Mouse (Mus musculus) B cell, adult 2 months (primary cell): Measurements from ENCODE around the gene Fibp.

Experiments
- DNase-seq, 2 experiments: peaks; one replicate each; pipeline ENCODE4 v3.0.0; 2022

Gene Fibp

DNA sequence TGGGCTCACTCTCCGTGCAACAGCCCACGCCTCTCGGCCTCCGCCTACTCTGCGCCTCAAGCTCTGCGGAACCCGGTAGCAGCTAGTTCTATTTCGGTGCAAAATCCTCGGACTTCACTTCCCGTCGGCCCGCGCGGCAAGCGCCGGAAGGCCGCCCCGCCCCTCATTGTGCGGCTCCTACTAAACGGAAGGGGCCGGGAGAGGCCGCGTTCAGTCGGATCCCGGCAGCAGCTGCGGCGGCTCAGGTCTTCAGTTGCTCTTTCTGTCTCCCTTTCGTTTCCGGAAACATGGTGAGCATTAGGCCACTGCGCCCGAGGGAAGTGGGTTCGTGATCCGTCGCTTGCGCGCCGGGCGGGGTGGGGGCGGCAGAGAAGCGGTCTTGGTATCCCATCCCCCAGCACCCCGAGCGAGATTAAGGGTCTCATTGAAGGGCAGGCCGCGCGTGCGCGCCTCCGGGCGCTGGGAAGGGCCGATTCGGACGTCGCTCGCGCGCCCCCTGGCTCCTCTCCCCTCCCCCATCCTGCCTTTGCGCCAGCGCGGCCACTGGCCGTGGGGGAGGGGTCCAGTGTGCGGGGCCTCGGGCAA, 30.0 kb downstream of the Fibp start, which contains the start of gene Cfl1:
Gene Cfl1, plus strand, starts transcription at position 143 of the 585 bp plus-strand sequence.
- peak; percentile 94 to 95 for DNase-seq

- peak; percentile 91 for DNase-seq
Measured at GRCm38 (mm10) chr19:5490898-5491708, 30.7 kb downstream of the Fibp start.

DNA sequence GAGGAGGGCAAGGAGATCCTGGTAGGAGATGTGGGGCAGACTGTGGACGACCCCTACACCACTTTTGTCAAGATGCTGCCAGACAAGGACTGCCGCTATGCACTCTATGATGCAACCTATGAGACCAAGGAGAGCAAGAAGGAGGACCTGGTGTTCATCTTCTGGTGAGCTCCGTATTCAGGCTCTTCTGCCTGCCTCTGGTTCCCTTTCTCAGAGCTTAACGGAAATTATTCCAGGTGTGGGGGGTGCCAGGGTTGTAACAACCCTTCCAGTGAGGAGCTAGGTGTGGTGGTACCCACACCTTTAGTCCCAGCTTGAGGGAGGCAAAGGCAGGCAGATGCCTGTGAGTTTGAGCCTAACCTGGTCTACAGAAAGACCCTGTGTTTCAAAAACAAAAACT, 32.2 kb downstream of the Fibp start:
- DNase-seq, result no peak

GRCm38 (mm10) chr19:5493301-5493721, 32.9 kb downstream of the Fibp start:
- DNase-seq, result peak; percentile 53 to 61

GRCm38 (mm10) chr19:5494314-5494713, 33.9 kb downstream of the Fibp start:
- DNase-seq, result no peak

DNA sequence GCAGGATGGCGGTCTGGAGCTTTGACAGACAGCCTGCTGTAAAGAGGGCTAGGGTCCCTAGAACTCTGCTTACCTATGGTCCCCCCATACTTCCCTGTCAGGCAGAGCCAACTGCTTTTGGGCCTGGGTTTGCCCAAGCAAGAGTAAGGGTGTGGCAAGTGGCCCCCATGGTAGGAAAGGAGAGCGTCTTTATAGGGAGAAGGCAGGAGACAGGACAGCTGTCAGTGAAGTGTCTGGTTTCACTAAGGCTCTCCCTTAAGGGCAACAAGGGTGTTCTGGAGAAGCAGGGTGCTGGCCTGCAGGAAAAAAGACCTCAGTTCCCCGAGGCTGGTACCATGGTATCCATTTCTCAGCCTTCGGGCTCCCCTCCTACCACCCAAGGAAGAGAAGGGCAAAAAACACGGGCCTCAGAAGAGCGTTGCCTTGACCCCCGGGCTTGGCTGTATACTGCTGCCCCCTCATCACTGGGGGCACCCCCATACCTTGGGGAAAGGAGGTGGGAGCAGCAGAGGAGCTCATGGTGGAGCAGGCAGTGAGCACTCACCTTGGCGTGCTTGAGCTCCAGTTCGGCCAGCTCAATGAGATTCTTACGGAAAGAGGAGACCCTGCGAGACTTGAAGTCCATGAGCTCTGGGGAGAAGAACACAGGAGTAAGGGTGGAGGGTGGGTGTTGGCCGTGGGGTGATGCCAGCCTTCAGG, 35.1 kb downstream of the Fibp start:
- no peak for DNase-seq

DNA sequence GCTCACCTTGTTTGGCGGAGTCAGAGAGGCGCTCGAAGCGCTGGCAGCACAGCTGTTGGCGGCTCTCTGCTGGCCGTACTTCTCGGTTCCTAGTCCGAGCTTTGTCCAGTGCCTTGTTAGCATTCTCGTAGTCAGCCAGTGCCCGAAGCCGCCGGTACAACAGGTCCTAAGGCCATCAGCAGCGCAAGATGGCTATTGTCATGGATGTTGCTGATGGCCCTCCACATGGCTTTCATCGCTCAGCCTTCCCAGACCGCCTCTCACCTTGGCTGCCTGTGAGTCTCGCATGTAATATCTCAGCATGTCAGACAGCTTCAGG, 35.6 kb downstream of the Fibp start:
- DNase-seq, result no peak

GRCm38 (mm10) chr19:5500330-5500875, 40.0 kb downstream of the Fibp start:
- no peak for DNase-seq

DNA sequence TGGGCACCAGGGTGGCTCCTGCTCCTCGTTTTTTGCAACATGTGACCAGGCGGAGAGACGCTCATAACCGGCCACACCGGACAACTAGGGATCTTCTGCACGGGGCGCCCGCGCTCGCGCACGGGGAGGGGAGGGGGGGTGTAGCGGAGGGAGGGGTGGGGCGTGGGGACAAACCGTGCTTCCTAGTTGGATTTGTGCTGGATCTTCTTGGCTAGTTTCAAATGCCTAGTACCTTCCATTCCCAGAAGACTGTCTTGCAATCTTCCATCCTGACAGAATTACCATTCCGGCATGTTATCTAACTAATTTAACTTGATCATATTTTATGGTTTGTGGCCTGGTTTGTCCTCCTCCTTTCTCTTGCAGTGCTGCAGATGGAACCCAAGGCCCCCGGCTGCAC, 43.3 kb downstream of the Fibp start, which contains the start of gene 1700020D05Rik:
Gene 1700020D05Rik, minus strand, starts transcription at position 101 of the 400 bp plus-strand sequence.
- no peak for DNase-seq

- DNase-seq, result peak; percentile 93 to 95
Measured at GRCm38 (mm10) chr19:5510031-5511026, 49.9 kb downstream of the Fibp start, which contains the start of gene Snx32. Snx32 (minus strand) TSS chr19:5510538.

- DNase-seq, result peak; percentile 26 to 30
Measured at GRCm38 (mm10) chr19:5511074-5511632, 50.7 kb downstream of the Fibp start.

DNA sequence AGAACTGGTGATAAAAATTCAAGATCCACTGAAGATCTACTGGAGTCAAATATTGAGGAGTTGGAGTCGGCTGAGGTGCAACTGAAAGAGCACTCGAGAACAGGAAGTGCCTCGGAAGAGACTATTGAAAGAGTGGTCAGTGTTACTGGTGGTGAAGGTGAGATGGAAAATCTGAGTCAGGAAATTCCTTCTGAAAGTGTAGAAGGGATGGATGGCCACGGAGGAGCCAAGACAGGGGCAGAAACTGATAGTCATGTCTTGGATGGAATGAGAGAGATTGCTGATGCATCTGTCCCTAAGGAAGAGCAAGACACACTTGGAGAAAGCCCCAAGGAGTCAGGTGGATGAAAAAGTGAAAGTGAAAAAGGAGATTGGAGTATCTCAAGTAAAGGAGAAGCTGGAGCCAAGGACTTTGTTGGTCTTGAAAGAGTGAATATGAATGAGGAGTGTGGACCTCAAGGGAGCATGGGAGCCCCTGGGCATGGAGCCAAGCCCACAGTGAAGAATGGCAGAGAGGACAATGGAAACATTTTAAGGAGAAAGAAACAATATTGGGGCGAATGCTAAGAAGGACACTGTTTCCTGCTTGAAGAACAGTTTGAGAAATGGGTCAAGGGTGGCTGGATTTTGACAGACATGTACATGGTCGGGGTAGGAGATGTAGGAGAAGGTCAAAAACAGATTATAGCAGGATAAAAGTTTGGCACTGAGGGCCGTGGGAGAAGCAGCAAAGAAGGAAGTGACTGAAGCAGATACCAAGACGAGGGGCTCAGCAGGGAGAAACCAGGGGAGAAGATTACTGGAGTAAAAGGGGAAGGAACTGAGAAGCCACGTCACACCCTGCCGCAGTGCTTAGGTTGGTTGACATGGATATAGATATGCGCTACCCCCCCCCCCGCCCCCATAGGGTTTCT, 51.9 kb downstream of the Fibp start:
- DNase-seq, result peak; percentile 62 to 68

GRCm38 (mm10) chr19:5513005-5513349, 52.6 kb downstream of the Fibp start:
- no peak for DNase-seq
